Mouse (Mus musculus) limb, embryonic 12.5 days (tissue): ENCODE measurements around the gene Afg1l. TPM values are rescaled to one million over a fixed set of nuclear protein-coding genes. Genes with fewer than 3 reads are reported as not detected.

Source experiments
- ATAC-seq: fragments of 200-750 bp; cut with Nextera tagmentation; 2 replicates; pipeline ENCODE4 v1.8.0; 2017; ENCODE audit warnings: low read depth, moderate TSS enrichment; ENCODE audit not compliant: insufficient number of reproducible peaks, insufficient read depth, low FRiP score, low TSS enrichment
- H3K27ac ChIP-seq: fragments of 300-500 bp; sonication (generic); 2 replicates; pipeline ENCODE4 v1.5.1; 2016; ENCODE audit warnings: mild to moderate bottlenecking, moderate library complexity
- H3K27me3 ChIP-seq: fragments of 300-500 bp; sonication (generic); 2 replicates; pipeline ENCODE4 v1.6.1; 2016; ENCODE audit warnings: mild to moderate bottlenecking, moderate library complexity
- H3K36me3 ChIP-seq: fragments of 300-500 bp; sonication (generic); 2 replicates; pipeline ENCODE4 v1.6.1; 2016; ENCODE audit warnings: mild to moderate bottlenecking, moderate library complexity
- H3K4me1 ChIP-seq: fragments of 300-500 bp; sonication (generic); replicated peaks from 2 replicates; pipeline ENCODE4 v1.6.1; 2016
- H3K4me2 ChIP-seq: fragments of 300-500 bp; sonication (generic); 2 replicates; pipeline ENCODE4 v1.6.1; 2016; ENCODE audit warnings: mild to moderate bottlenecking, moderate library complexity
- H3K4me3 ChIP-seq: fragments of 300-500 bp; sonication (generic); replicated peaks from 2 replicates; pipeline ENCODE4 v1.5.1; 2016; ENCODE audit warnings: mild to moderate bottlenecking
- H3K9ac ChIP-seq: fragments of 300-500 bp; sonication (generic); replicated peaks from 2 replicates; pipeline ENCODE4 v1.6.1; 2016; ENCODE audit warnings: mild to moderate bottlenecking, moderate library complexity
- H3K9me3 ChIP-seq: fragments of 300-500 bp; sonication (generic); 2 replicates; pipeline ENCODE4 v1.6.1; 2016; ENCODE audit warnings: mild to moderate bottlenecking, moderate library complexity
- WGBS: fragments of 180-500 bp; shearing (Covaris S2); methylation state at CpG from one replicate; pipeline ENCODE4 v1.1.7; 2016; 5-methylcytosine and 5-hydroxymethylcytosine counted together
- polyA plus RNA-seq: library from polyadenylated mRNA; unstranded; fragments of >200 nt; fragmentation: Nextera tagmentation; extraction: Ambion mirVana; gene quantifications from 2 replicates; pipeline ENCODE4 v1.2.1, GENCODE M21; 2016

Afg1l gene
- 5.3 and 5.4 TPM in 2 replicates for polyA plus RNA-seq

DNA sequence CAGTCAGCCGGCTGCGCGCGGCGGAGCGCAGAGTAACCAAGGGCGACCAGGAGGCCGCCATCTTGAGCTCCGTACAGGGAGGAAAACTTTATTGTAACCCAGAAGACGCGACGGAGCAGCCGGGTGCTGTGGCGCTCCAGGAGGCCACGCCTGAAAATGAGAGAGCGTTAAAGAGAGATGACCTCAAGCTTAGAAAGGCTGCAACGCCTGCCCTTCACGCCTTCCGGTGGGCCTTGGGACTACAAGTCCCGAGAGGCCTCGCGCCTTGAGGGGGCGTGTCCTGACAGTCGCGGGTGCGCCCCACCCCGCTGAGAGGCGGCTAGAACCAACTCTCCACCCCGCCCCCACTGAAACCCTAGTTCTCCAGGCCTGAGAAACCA lies at the start of gene Afg1l:
Afg1l (minus strand) TSS at position 225 of the 380 bp plus-strand sequence.
- Histone ChIP-seq H3K27ac (peak within 1 kb of the TSS; percentile 91), H3K9ac (peak within 1 kb of the TSS; percentile 85), H3K9me3 (no peaks in the 10 kb centered on the region), H3K4me2 (peak within 1 kb of the TSS; percentile 73), H3K36me3 (no peaks in the 10 kb centered on the region), H3K4me3 (peak within 1 kb of the TSS; percentile 78), H3K27me3 (no peaks in the 10 kb centered on the region), H3K4me1 (peaks cover 12% of the 10 kb centered on the region; the same call in 1 of the 2 replicates)
- ATAC-seq, result peak; percentile 91
- under 1% methylated on average over 29 of the region's 29 CpGs for WGBS

DNA sequence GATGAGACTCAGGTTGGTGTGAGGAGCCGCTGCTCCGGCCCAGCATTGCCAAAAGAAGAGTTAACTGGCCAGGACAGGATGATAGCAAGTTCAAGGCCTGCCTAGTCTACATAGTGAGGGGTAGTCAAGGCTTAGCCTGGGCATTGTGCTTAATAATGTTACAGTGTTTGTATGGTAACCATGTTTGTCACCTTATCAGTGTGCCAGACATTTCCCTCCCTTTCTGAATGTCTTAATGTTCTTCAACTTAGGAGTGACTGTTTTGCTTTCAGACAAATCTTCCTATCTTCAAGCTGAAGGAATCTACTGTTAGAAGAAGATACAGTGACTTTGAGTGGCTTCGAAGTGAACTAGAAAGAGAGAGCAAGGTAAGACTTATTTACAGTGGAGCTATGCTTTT lies 47.3 kb upstream of the Afg1l start:
- H3K9me3 ChIP-seq, result no peaks in the 10 kb centered on the region
- no peaks in the 10 kb centered on the region for H3K27me3 ChIP-seq
- H3K4me1 ChIP-seq, result peaks cover 26% of the 10 kb centered on the region
- 90% methylated on average over 3 of the region's 3 CpGs for WGBS
- no peak for ATAC-seq
- peaks cover 52% of the 10 kb centered on the region for H3K36me3 ChIP-seq
- no peak overlapping the region for H3K27ac ChIP-seq
- H3K4me2 ChIP-seq, result no peak overlapping the region
- no peak overlapping the region for H3K4me3 ChIP-seq
- H3K9ac ChIP-seq, result no peak overlapping the region

DNA sequence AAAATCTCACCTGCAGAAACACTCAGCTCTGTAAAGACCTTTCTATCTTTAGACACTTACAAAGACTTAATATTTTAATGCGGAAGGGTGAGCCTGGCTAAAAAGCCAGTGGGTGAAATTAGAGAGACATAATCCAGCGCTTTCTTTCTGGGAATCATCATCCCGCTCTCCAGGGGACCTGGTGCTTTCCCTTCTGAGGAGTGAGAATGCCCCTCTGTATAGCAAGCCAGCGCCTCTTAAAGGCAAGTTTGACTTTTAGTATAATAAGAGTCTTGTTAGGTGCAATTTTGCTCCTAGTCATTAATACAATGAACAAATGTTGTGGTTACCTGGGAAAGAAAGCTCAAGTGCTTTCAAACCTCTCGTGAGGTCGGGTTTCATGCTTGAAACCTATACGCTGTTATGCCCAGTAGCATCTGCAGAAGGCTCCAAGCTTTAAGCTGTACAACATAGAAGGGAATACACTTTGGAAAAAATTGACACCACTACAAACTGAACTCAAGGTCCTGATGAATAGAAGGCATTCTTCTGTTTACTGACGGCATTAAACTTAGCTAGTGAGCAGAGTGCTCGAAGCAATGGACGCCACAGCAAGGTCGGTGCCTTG lies 45.3 kb upstream of the Afg1l start:
- ATAC-seq, result peak; percentile 56; the same call in 1 of the 2 replicates
- peaks cover 26% of the 10 kb centered on the region for H3K4me1 ChIP-seq
- no peak overlapping the region for H3K9ac ChIP-seq
- H3K4me3 ChIP-seq, result no peak overlapping the region
- WGBS, result 58% methylated on average over 11 of the region's 11 CpGs
- H3K9me3 ChIP-seq, result no peaks in the 10 kb centered on the region
- H3K27ac ChIP-seq, result peak overlapping the region; percentile 31; the same call in 1 of the 2 replicates
- peaks cover 34% of the 10 kb centered on the region for H3K36me3 ChIP-seq
- H3K4me2 ChIP-seq, result no peak overlapping the region
- no peaks in the 10 kb centered on the region for H3K27me3 ChIP-seq

DNA sequence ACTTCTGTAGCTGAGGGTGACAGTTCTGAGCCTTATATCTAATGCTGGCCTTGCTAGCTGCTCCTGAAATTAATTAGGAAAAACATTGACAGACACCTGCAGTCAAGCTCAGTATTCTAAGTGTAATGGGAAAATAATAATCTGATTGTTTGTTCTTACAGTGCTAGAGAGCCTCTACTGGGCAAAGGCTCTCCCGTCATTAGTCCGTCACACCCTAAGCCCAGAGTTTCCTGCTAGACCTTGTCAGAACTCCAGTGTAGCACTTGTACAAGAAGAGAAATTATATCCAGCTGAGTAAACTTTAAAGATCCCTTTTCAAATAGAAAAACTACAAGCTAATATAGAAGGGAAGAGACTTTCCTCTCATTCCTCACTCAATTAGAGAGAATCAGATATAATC lies 44.5 kb upstream of the Afg1l start:
- 56% methylated on average over 2 of the region's 2 CpGs for WGBS
- no peak for ATAC-seq

DNA sequence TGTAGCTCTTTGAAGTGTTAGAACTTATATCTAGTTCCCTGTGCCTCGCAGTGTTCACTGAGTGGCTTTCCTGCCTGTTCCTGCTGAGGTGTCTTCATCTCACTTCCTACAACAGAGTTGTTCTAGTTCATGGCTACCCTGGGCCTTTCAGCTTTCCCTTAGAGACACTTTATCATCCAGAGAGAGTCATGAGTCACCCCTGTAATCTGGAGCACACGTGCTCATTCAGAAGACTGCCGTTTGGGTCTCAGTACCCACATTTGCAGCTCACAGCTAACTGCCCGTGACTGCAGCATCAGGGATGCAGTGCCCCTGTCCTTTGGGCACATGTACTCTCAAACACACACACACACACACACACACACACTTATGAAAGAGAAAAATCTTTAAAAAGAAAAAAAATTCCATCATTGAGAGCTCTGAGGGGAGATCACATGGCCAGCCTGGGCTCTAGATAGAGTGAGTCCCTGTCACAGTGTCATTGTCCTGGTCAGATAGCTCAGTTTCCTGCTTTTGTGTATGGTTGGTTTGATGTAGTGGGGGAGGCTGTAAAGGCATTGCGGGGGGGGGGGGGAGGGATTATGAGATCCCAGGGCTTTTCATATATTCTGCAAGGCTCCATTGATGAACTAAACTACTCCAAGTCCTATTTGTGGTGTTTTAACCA lies 43.1 kb upstream of the Afg1l start:
- Histone ChIP-seq H3K4me1 (peaks cover 26% of the 10 kb centered on the region), H3K27me3 (no peaks in the 10 kb centered on the region), H3K9me3 (no peaks in the 10 kb centered on the region), H3K4me3 (no peak overlapping the region), H3K4me2 (no peak overlapping the region), H3K27ac (no peak overlapping the region), H3K9ac (no peak overlapping the region), H3K36me3 (peaks cover 13% of the 10 kb centered on the region)
- ATAC-seq, result no peak
- WGBS, result 73% methylated on average over 5 of the region's 5 CpGs

More for the DNA sequence above, 44.5 kb upstream of the Afg1l start:
- Histone ChIP-seq H3K9me3 (no peaks in the 10 kb centered on the region), H3K9ac (no peak overlapping the region), H3K4me2 (no peak overlapping the region), H3K36me3 (peaks cover 26% of the 10 kb centered on the region), H3K4me3 (no peak overlapping the region), H3K27me3 (no peaks in the 10 kb centered on the region), H3K4me1 (peaks cover 26% of the 10 kb centered on the region), H3K27ac (no peak overlapping the region)

DNA sequence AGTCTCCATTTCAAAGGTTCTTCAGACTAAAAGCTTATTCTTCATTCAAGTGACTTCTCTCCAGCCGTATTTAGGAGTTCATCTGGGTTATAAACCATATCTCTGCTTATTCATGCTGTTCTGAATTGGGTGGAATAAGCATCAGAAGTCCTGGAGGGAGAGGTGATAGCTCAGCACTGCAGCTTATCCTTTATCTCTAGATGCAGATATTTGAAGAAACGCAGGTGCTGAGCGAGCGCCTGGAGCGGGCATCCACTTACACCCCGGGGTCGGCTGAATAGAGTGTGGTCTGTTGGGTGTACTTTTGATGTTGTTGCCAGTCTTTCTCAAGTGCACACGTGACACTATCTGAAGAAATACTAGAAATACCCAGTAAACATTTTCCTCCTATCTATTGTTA lies 40.0 kb upstream of the Afg1l start:
- no peak overlapping the region for H3K27ac ChIP-seq
- H3K9me3 ChIP-seq, result no peaks in the 10 kb centered on the region
- H3K4me1 ChIP-seq, result peaks cover 9% of the 10 kb centered on the region
- H3K36me3 ChIP-seq, result no peaks in the 10 kb centered on the region
- no peak overlapping the region for H3K4me3 ChIP-seq
- no peaks in the 10 kb centered on the region for H3K27me3 ChIP-seq
- H3K9ac ChIP-seq, result no peak overlapping the region
- ATAC-seq, result no peak
- H3K4me2 ChIP-seq, result no peak overlapping the region
- 86% methylated on average over 8 of the region's 8 CpGs for WGBS

DNA sequence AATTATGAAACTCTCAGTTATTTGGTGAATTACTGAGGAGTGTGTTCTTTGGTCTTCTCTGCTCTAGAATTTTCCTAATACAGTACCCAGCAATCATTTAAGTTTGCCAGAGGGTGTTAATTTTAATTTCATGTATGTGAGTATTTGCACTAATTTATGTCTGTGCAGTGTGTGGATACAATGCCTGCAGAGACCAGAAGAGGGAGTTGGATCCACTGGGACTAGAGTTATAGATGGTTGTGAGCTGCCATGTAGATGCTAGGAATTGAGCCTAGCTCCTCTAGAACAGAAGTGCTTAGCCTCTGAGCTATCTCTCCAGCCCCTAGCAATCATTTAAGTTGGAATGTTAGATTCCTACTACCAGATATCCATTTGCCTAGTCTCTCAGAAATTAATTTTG lies 35.8 kb upstream of the Afg1l start:
- H3K36me3 ChIP-seq, result peaks cover 11% of the 10 kb centered on the region; the same call in 1 of the 2 replicates
- no peak for ATAC-seq
- H3K9me3 ChIP-seq, result no peaks in the 10 kb centered on the region
- H3K27ac ChIP-seq, result no peak overlapping the region
- H3K4me2 ChIP-seq, result no peak overlapping the region
- H3K4me3 ChIP-seq, result no peak overlapping the region
- no peaks in the 10 kb centered on the region for H3K27me3 ChIP-seq
- no peaks in the 10 kb centered on the region for H3K4me1 ChIP-seq
- no peak overlapping the region for H3K9ac ChIP-seq

DNA sequence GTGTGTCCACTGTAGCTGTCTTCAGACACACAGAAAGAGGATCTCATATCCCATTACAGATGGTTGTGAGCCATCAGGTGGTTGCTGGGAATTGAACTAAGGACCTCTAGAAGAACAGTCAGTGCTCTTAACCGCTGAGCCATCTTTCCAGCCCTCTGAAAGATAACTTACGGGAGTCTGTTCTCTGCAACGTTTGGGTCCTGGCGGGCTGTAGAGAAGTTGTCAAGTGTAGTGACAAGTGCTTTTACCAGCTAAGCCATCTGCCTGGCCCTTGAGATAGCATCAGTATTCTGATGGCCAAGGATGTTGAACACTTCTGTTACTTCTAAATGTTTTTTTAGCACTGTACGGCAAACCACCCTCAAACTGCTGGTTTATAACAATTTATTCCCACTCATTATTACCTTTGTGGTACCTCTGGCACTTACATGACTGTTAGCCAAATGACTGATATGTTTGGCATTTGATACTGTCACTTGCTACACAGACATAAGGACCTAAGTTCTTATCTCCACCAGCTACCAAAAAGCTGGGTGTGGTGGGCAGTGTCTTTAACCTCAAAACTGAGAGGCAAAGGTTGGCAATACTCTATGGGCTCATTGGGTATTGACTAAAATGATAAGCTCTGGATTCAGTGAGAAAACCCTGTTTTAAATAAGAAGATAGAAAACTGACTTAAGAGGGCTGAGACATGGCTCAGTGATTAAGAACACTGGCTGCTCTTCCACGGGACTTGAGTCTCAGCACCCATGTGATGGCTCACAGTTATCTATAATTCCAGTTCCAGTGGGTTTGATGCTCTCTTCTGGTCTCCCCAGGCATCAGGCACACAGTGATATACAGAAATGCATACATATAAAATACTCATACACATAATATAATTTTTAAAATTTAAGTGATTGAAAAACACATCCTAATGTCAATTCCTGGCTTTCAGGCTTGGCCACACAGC lies 33.1 kb upstream of the Afg1l start:
- Histone ChIP-seq H3K4me2 (no peak overlapping the region), H3K36me3 (peaks cover 21% of the 10 kb centered on the region; the same call in 1 of the 2 replicates)
- WGBS, result 93% methylated on average over 6 of the region's 6 CpGs

DNA sequence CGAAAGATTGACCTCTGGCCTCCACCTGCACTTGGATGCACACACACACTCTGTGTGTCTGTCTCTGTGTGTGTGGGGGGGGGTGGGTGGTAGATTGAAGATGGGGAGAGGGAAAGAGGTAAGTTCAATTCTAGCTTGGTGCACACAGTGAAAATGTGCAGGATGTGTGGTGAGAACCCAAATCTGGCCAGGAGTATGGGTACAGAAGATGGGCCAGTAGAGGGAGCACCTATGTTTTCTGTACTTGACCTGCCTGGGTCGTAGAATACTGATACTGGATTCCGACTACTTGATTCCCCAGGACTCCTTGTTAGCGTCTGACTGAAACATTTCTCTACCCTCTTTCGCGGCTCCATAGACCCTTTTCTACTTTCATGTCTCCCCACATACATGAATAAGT lies 31.8 kb upstream of the Afg1l start:
- H3K9ac ChIP-seq, result no peak overlapping the region
- H3K27me3 ChIP-seq, result no peaks in the 10 kb centered on the region
- H3K4me2 ChIP-seq, result no peak overlapping the region
- H3K4me3 ChIP-seq, result no peak overlapping the region
- no peak overlapping the region for H3K27ac ChIP-seq
- peaks cover 21% of the 10 kb centered on the region; the same call in 1 of the 2 replicates for H3K36me3 ChIP-seq
- H3K4me1 ChIP-seq, result no peaks in the 10 kb centered on the region
- 89% methylated on average over 6 of the region's 6 CpGs for WGBS
- no peaks in the 10 kb centered on the region for H3K9me3 ChIP-seq
- no peak for ATAC-seq

More for the DNA sequence above, 33.1 kb upstream of the Afg1l start:
- Histone ChIP-seq H3K27ac (no peak overlapping the region), H3K4me3 (no peak overlapping the region), H3K9ac (no peak overlapping the region), H3K27me3 (no peaks in the 10 kb centered on the region), H3K9me3 (no peaks in the 10 kb centered on the region), H3K4me1 (no peaks in the 10 kb centered on the region)
- no peak for ATAC-seq

DNA sequence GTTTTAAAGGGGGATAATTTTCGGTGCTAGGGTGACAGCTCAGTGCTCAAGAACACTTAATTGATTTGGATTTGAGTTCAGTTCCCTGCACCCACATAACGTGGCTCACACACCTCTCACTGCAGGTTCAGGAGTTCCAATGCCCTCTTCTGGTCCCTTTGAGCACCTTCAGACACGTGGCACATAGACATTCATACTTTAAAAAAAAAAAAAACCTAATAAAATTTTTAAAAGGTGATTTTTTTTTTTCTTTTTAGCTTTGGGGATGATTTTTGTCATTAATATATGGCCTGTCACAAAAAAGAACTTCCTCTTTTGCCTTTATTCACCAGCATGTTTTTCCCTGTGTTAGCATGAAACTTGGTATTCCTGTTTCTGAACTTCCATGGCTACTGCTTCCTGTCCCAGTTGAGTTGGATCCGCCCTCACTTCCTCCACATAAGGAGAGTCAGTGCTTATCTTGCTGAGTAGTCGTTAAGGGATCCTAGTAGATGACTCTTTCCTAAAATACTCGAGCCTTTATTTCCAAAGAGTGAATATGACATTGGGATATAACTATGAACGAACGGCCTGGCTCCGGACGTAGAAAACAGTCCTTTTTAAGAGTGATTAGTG lies 25.8 kb upstream of the Afg1l start:
- H3K27me3 ChIP-seq, result no peaks in the 10 kb centered on the region
- H3K36me3 ChIP-seq, result peaks cover 10% of the 10 kb centered on the region; the same call in 1 of the 2 replicates
- 90% methylated on average over 10 of the region's 10 CpGs for WGBS
- no peak overlapping the region for H3K9ac ChIP-seq
- H3K27ac ChIP-seq, result no peak overlapping the region
- H3K4me2 ChIP-seq, result no peak overlapping the region
- H3K4me3 ChIP-seq, result no peak overlapping the region
- no peaks in the 10 kb centered on the region for H3K9me3 ChIP-seq
- ATAC-seq, result no peak
- H3K4me1 ChIP-seq, result peaks cover 6% of the 10 kb centered on the region
